Mouse (Mus musculus) hindbrain, embryonic 16.5 days (tissue): ENCODE measurements around the gene Cpox. TPM values are rescaled to one million over a fixed set of nuclear protein-coding genes. Genes with fewer than 3 reads are reported as not detected.

Source experiments
- ATAC-seq: fragments of 200-750 bp; cut with Nextera tagmentation; 2 replicates; pipeline ENCODE4 v1.8.0; 2017; ENCODE audit warnings: moderate TSS enrichment, moderate library complexity
- H3K27ac ChIP-seq: fragments of 300-500 bp; sonication (generic); 2 replicates; pipeline ENCODE4 v1.5.1; 2014; ENCODE audit warnings: low read depth, mild to moderate bottlenecking, control low read depth, low read length, moderate library complexity
- H3K27me3 ChIP-seq: fragments of 300-500 bp; sonication (generic); replicated peaks from 2 replicates; pipeline ENCODE4 v1.6.1; 2014; ENCODE audit warnings: low read length; ENCODE audit not compliant: control insufficient read depth, insufficient read depth
- H3K36me3 ChIP-seq: fragments of 300-500 bp; sonication (generic); 2 replicates; pipeline ENCODE4 v1.6.1; 2014; ENCODE audit warnings: mild to moderate bottlenecking, low read length, moderate library complexity, mixed read lengths; ENCODE audit not compliant: control insufficient read depth, insufficient read depth
- H3K4me1 ChIP-seq: fragments of 300-500 bp; sonication (generic); 2 replicates; pipeline ENCODE4 v1.6.1; 2014; ENCODE audit warnings: low read depth, low read length; ENCODE audit not compliant: control insufficient read depth, insufficient read depth
- H3K4me2 ChIP-seq: fragments of 300-500 bp; sonication (generic); 2 replicates; pipeline ENCODE4 v1.6.1; 2014; ENCODE audit warnings: mild to moderate bottlenecking, low read length, control low read depth, moderate library complexity
- H3K4me3 ChIP-seq: fragments of 300-500 bp; sonication (generic); 2 replicates; pipeline ENCODE4 v1.5.1; 2014; ENCODE audit warnings: mild to moderate bottlenecking, low read length, control low read depth, moderate library complexity
- H3K9ac ChIP-seq: fragments of 300-500 bp; sonication (generic); 2 replicates; pipeline ENCODE4 v1.6.1; 2014; ENCODE audit warnings: low read depth, mild to moderate bottlenecking, control low read depth, low read length, moderate library complexity
- H3K9me3 ChIP-seq: fragments of 300-500 bp; sonication (generic); 2 replicates; pipeline ENCODE4 v1.6.1; 2014; ENCODE audit warnings: mild to moderate bottlenecking, low read length, moderate library complexity; ENCODE audit not compliant: control insufficient read depth
- WGBS: fragments of 180-500 bp; shearing (Covaris S2); extraction: QIAGEN DNeasy Blood & Tissue Kit; methylation state at CpG from one replicate; pipeline ENCODE4 v1.1.7; 2014; 5-methylcytosine and 5-hydroxymethylcytosine counted together
- polyA plus RNA-seq: library from polyadenylated mRNA; unstranded; fragments of >200 nt; fragmentation: Nextera tagmentation; extraction: Ambion mirVana; gene quantifications from 2 replicates; pipeline ENCODE4 v1.2.1, GENCODE M21; 2015

The Cpox gene
- polyA plus RNA-seq, 1 experiment from 2014 or later, result 14.5 TPM

- Histone ChIP-seq H3K9ac (no peak overlapping the region), H3K9me3 (no peaks in the 10 kb centered on the region), H3K36me3 (no peaks in the 10 kb centered on the region; the same call in 1 of the 2 replicates), H3K27me3 (no peaks in the 10 kb centered on the region), H3K4me2 (no peak overlapping the region), H3K4me1 (no peaks in the 10 kb centered on the region), H3K4me3 (no peak overlapping the region), H3K27ac (no peak overlapping the region)
- WGBS, result 84% methylated on average over 20 of the region's 20 CpGs
- ATAC-seq, result no peak
Observed at GRCm38 (mm10) chr16:58685548-58686537, 15.8 kb downstream of the Cpox start.

DNA sequence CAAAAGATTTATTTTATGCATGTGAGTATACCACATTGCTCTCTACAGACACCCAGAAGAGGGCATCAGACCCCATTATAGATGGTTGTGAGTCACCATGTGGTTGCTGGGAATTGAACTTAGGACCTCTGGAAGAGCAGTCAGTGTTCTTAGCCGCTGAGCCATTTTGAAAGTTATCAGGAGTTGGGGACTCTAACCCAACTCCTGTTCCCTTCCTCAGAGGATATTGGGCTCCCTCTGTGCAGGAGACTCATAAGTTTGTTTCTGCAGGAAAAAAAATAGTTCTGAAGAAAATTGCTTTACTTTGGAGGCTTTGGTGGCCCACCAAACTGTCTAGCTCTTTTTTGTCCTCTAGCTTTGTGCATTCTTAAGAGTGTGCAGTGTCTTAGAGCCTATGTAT is 18.4 kb downstream of the Cpox start:
- ATAC-seq, result no peak
- H3K4me1 ChIP-seq, result no peaks in the 10 kb centered on the region

DNA sequence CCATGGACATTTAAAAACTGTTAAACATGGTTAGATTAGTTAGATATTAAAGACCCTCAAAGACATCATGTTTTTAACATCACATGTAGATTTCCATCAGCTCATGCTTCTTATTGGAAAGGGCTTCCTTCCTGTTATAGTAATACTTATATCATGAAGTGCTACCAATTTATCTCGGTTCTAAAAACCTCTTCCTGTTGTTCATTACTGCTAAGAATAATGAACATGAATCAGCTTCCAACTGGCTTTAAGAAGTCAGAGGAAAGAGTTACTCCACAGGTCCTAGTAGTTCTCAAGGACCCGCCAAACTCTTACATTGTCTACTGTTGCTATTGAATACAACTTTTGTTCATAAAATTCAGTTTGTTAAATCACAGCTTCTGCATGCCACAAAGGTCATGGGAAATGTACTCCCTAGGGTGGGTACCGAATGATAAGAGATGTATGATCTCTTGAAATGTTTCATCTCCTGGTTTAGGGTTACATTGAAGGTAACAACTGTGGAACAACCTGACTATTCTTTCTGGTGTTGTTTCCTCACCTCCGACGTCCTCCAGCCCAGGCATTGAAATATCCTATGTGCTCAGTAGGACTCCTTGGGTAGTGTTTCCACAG is 19.6 kb downstream of the Cpox start:
- ATAC-seq, result no peak
- Histone ChIP-seq H3K9ac (no peak overlapping the region), H3K4me1 (no peaks in the 10 kb centered on the region), H3K4me2 (no peak overlapping the region), H3K27me3 (no peaks in the 10 kb centered on the region), H3K27ac (no peak overlapping the region), H3K9me3 (no peaks in the 10 kb centered on the region), H3K36me3 (no peaks in the 10 kb centered on the region), H3K4me3 (no peak overlapping the region)
- 88% methylated on average over 5 of the region's 5 CpGs for WGBS

More for the DNA sequence above, 18.4 kb downstream of the Cpox start:
- Histone ChIP-seq H3K4me3 (no peak overlapping the region), H3K36me3 (no peaks in the 10 kb centered on the region), H3K9me3 (no peaks in the 10 kb centered on the region), H3K4me2 (no peak overlapping the region), H3K27me3 (no peaks in the 10 kb centered on the region), H3K27ac (no peak overlapping the region), H3K9ac (no peak overlapping the region)
- WGBS, result 88% methylated on average over 1 of the region's 1 CpGs

DNA sequence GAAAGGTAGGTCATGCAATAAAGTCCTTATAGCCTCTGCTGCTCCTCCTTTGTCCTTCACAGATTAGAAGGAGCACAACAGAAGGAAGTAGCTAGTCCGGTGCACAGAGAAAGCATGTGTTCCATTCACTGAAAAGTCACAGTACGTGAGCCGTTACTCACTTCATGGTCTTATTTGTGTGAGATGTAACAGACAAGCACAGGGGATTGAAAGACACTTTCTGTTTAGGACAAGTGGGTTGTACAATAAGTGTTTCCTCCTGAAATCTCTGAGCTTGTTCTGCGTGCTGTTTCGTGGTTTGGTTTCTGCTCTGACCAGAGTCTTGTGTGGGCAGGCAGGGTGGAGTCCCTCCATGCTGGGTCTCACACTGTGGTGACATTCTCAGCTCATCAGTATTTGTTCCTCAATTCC is 20.2 kb downstream of the Cpox start:
- H3K4me1 ChIP-seq, result no peaks in the 10 kb centered on the region
- H3K27ac ChIP-seq, result no peak overlapping the region
- no peaks in the 10 kb centered on the region for H3K9me3 ChIP-seq
- H3K36me3 ChIP-seq, result no peaks in the 10 kb centered on the region
- H3K9ac ChIP-seq, result no peak overlapping the region
- H3K27me3 ChIP-seq, result no peaks in the 10 kb centered on the region
- H3K4me3 ChIP-seq, result no peak overlapping the region
- ATAC-seq, result no peak
- WGBS, result 86% methylated on average over 5 of the region's 5 CpGs
- H3K4me2 ChIP-seq, result no peak overlapping the region

GRCm38 (mm10) chr16:58694091-58694490 is 24.0 kb downstream of the Cpox start:
- WGBS, result 95% methylated on average over 5 of the region's 5 CpGs
- Histone ChIP-seq H3K4me1 (no peaks in the 10 kb centered on the region), H3K9ac (no peak overlapping the region), H3K4me3 (no peak overlapping the region), H3K27me3 (no peaks in the 10 kb centered on the region), H3K27ac (no peak overlapping the region), H3K36me3 (no peaks in the 10 kb centered on the region), H3K4me2 (no peak overlapping the region), H3K9me3 (no peaks in the 10 kb centered on the region)
- ATAC-seq, result no peak

DNA sequence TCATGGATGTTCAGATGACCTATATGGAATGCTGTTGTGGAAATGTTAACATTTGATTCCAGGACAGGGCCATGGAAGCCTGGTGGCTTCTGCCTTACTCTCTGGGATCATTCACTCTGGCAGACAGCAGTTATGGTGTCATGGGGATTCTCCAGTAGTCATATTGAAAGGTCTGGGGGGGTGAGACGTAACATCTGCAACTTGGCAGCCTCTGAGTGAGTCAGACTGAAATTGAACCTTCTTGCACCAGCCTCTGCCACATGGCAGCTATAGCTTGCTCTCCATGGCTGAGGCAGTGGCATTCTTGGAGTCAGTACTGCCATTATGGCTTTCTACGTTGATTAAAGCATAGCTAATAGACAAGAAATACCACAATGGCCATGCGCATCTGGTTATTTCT is 26.7 kb downstream of the Cpox start:
- H3K36me3 ChIP-seq, result no peaks in the 10 kb centered on the region
- no peak overlapping the region for H3K27ac ChIP-seq
- no peak overlapping the region for H3K4me3 ChIP-seq
- no peak overlapping the region for H3K9ac ChIP-seq
- no peaks in the 10 kb centered on the region for H3K9me3 ChIP-seq
- ATAC-seq, result no peak
- no peaks in the 10 kb centered on the region for H3K27me3 ChIP-seq
- no peaks in the 10 kb centered on the region for H3K4me1 ChIP-seq
- H3K4me2 ChIP-seq, result no peak overlapping the region
- 90% methylated on average over 3 of the region's 3 CpGs for WGBS

- no peak for ATAC-seq
- no peak overlapping the region for H3K27ac ChIP-seq
- WGBS, result 100% methylated on average over 1 of the region's 1 CpGs
Observed at GRCm38 (mm10) chr16:58697261-58697660, 27.2 kb downstream of the Cpox start.

DNA sequence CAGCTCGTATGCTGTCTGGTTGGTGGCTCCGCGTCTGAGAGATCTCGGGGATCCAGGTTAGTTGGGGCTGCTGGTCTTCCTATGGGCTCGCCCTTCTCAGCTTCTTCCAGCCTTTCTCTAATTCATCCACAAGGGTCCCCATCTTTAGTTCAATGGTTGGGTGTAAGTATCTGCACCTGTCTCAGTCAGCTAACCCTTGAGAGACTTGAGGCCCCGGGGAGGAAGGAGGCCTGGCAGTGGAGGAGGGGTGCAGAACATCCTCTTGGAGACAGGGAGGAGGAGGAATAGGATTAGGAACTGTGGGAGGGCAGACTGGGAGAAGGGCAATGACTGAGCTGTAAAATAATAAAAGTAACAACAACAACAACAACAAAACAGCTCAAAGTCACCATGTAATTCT is 30.1 kb downstream of the Cpox start:
- Histone ChIP-seq H3K27me3 (no peaks in the 10 kb centered on the region), H3K4me2 (no peak overlapping the region), H3K4me3 (no peak overlapping the region), H3K4me1 (no peaks in the 10 kb centered on the region), H3K9me3 (no peaks in the 10 kb centered on the region), H3K27ac (no peak overlapping the region), H3K9ac (no peak overlapping the region), H3K36me3 (no peaks in the 10 kb centered on the region)
- WGBS, result 84% methylated on average over 6 of the region's 6 CpGs
- ATAC-seq, result no peak

More at GRCm38 (mm10) chr16:58697261-58697660, 27.2 kb downstream of the Cpox start:
- Histone ChIP-seq H3K9ac (no peak overlapping the region), H3K4me3 (no peak overlapping the region), H3K27me3 (no peaks in the 10 kb centered on the region), H3K9me3 (no peaks in the 10 kb centered on the region), H3K4me1 (no peaks in the 10 kb centered on the region), H3K36me3 (no peaks in the 10 kb centered on the region), H3K4me2 (no peak overlapping the region)

DNA sequence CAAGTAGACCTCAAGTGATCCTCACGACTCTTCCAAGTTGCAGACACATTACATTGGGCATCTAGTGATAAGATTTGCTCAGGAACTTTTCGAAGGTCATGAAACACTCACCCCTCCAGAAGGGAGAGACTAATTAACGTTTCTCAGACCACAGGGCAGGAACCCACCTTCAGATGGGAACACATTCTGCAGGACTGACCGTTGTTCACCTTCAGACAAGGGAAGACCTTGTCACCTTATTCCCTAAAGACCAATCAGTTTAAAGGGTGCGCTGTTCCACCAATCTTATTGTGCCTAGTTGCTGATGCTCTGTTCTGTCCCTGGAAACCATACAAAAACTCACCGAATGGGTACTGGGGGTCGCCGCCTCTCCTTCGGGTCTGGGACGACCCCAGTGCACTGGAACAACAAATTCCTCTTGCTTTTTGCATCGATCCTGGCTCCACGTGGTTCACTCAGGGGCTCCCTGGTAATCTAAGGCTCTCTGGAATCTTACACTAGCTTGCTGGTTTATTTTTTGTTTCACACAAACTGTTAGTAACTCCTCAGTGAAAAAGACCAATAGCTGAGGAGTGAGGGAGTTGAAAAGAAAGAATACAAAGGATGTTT is 30.8 kb downstream of the Cpox start:
- Histone ChIP-seq H3K36me3 (no peaks in the 10 kb centered on the region), H3K4me3 (no peak overlapping the region), H3K9me3 (no peaks in the 10 kb centered on the region), H3K9ac (no peak overlapping the region), H3K4me2 (no peak overlapping the region), H3K4me1 (no peaks in the 10 kb centered on the region), H3K27me3 (no peaks in the 10 kb centered on the region), H3K27ac (no peak overlapping the region)
- no peak for ATAC-seq
- WGBS, result 91% methylated on average over 12 of the region's 12 CpGs
